Mouse (Mus musculus) limb, embryonic 14.5 days (tissue): ENCODE measurements around the gene Tmem132b. TPM values are rescaled to one million over a fixed set of nuclear protein-coding genes. Genes with fewer than 3 reads are reported as not detected.

Source experiments
- ATAC-seq: fragments of 200-750 bp; cut with Nextera tagmentation; 2 replicates; pipeline ENCODE4 v1.8.0; 2017; ENCODE audit warnings: low read depth, moderate number of reproducible peaks, moderate TSS enrichment; ENCODE audit not compliant: low FRiP score
- DNase-seq: peaks from one replicate; pipeline ENCODE4 v3.0.0-alpha.2; 2015; ENCODE audit warnings: low spot score
- H3K27ac ChIP-seq: fragments of 300-500 bp; sonication (generic); replicated peaks from 2 replicates; pipeline ENCODE4 v1.5.1; 2014; ENCODE audit warnings: low read depth, mild to moderate bottlenecking, low read length, moderate library complexity, mixed read lengths
- H3K27me3 ChIP-seq: fragments of 300-500 bp; sonication (generic); 2 replicates; pipeline ENCODE4 v1.6.1; 2014; ENCODE audit warnings: low read length, mixed read lengths; ENCODE audit not compliant: control insufficient read depth, insufficient read depth
- H3K36me3 ChIP-seq: fragments of 300-500 bp; sonication (generic); 2 replicates; pipeline ENCODE4 v1.6.1; 2014; ENCODE audit warnings: mild to moderate bottlenecking, low read length, moderate library complexity, mixed read lengths; ENCODE audit not compliant: control insufficient read depth, insufficient read depth
- H3K4me1 ChIP-seq: fragments of 300-500 bp; sonication (generic); 2 replicates; pipeline ENCODE4 v1.6.1; 2014; ENCODE audit warnings: antibody characterized with exemption, low read length, mixed read lengths; ENCODE audit not compliant: control insufficient read depth, insufficient read depth
- H3K4me2 ChIP-seq: fragments of 300-500 bp; sonication (generic); replicated peaks from 2 replicates; pipeline ENCODE4 v1.6.1; 2014; ENCODE audit warnings: low read depth, mild to moderate bottlenecking, low read length, moderate library complexity; ENCODE audit not compliant: severe bottlenecking
- H3K4me3 ChIP-seq: fragments of 300-500 bp; sonication (generic); replicated peaks from 2 replicates; pipeline ENCODE4 v1.5.1; 2014; ENCODE audit warnings: low read length
- H3K9ac ChIP-seq: fragments of 300-500 bp; sonication (generic); 2 replicates; pipeline ENCODE4 v1.6.1; 2014; ENCODE audit warnings: mild to moderate bottlenecking, low read depth, low read length, moderate library complexity; ENCODE audit not compliant: severe bottlenecking
- H3K9me3 ChIP-seq: fragments of 300-500 bp; sonication (generic); 2 replicates; pipeline ENCODE4 v1.6.1; 2016; ENCODE audit warnings: low read length; ENCODE audit not compliant: control insufficient read depth
- POLR2A ChIP-seq: fragments of 200-500 bp; IDR thresholded peaks from 2 replicates; pipeline ENCODE4 v1.8.0; 2012; ENCODE audit warnings: inconsistent platforms, mild to moderate bottlenecking, moderate library complexity, borderline replicate concordance; ENCODE audit not compliant: insufficient read depth, insufficient read length; ENCODE audit errors: extremely low read depth
- WGBS: fragments of 180-500 bp; shearing (Covaris S2); extraction: QIAGEN DNeasy Blood & Tissue Kit; methylation state at CpG from one replicate; pipeline ENCODE4 v1.1.7; 2014; 5-methylcytosine and 5-hydroxymethylcytosine counted together
- polyA plus RNA-seq, 2 experiments: library from polyadenylated mRNA; depleted of rRNA in 1 of 2; stranded (reverse) in 1 of 2; unstranded in 1 of 2; fragments of >200 nt; fragmentation: Nextera tagmentation in 1 of 2; extraction: Ambion mirVana in 1 of 2; gene quantifications; 2 replicates each; pipeline versions ENCODE4 v1.2.1 to v1.2.3; 2012 to 2014

Gene Tmem132b
- polyA plus RNA-seq, 2 experiments: 0.28 to 0.36 TPM

DNA sequence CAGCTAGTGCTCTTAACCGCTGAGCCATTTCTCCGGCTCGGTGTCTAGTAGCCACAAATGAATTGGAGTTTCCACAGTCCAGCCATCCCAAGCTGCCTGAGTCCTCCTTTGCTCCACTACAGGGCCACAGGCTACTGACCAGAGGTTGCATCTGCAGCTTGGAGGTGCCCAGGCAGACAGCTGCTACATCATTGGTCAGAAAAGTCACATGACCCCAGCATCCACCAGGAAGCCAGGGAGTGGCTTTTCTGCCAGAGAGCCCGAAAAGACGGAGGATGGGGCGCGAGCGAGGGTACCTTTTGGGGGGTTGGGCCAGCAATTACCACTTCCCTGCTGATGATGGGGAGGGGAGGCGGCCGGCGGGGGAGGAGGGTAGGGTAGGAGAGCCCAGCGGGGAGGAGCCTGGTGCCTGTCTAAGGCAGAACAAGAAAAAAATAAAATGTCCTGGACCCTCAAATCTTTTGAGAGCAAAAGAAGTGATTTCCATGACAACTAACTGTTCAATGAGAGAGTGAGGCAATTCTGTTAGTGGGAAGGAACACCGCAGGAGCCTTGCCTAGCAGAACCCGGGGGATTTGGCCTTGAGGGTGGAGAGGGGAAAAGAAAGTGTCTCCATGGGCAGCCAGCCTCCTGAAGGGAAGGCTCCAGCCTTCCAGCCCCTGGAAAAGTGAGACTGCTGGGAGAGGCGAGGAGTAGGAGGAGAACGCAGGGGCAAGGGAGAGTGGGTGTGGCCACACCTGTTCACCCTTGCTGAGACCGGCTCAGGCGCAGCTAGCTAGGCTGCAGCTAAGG is 57.5 kb downstream of the Tmem132b start:
- no peak for ATAC-seq
- Histone ChIP-seq H3K36me3 (no peaks in the 10 kb centered on the region), H3K27ac (no peak overlapping the region), H3K4me3 (peak overlapping the region; percentile 33), H3K9me3 (no peaks in the 10 kb centered on the region), H3K4me1 (peaks cover 8% of the 10 kb centered on the region; the same call in 1 of the 2 replicates), H3K27me3 (no peaks in the 10 kb centered on the region), H3K4me2 (peak overlapping the region; percentile 53), H3K9ac (peak overlapping the region; percentile 28; the same call in 1 of the 2 replicates)
- DNase-seq: no peak
- 5% methylated on average over 18 of the region's 18 CpGs for WGBS
- TF ChIP-seq POLR2A: no peak

DNA sequence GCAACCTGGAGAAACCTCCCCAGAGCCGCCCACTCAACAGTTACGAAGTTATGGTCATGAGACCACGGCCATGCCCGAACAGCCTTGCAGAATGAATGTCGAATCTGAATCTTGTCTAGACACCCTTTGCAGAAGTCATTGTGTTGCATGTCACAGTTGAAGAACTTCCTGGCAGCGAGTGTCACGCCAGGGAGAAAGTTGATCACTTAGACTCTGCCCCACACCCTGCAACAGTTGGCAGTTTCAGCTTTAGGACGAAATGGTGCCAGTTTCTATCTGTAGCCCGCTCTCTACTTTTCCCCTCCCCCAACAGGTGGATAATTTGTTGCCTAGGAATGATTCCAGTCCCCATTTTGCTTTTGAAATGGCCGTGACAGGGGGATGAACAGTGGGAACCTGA is 66.5 kb downstream of the Tmem132b start:
- no peaks in the 10 kb centered on the region for H3K4me1 ChIP-seq
- no peaks in the 10 kb centered on the region for H3K36me3 ChIP-seq
- H3K9ac ChIP-seq: no peak overlapping the region
- H3K4me3 ChIP-seq: no peak overlapping the region
- H3K27me3 ChIP-seq: no peaks in the 10 kb centered on the region
- H3K27ac ChIP-seq: no peak overlapping the region
- no peak for TF ChIP-seq POLR2A
- DNase-seq: no peak
- WGBS: 82% methylated on average over 10 of the region's 10 CpGs
- H3K9me3 ChIP-seq: no peaks in the 10 kb centered on the region
- ATAC-seq: no peak
- H3K4me2 ChIP-seq: no peak overlapping the region

DNA sequence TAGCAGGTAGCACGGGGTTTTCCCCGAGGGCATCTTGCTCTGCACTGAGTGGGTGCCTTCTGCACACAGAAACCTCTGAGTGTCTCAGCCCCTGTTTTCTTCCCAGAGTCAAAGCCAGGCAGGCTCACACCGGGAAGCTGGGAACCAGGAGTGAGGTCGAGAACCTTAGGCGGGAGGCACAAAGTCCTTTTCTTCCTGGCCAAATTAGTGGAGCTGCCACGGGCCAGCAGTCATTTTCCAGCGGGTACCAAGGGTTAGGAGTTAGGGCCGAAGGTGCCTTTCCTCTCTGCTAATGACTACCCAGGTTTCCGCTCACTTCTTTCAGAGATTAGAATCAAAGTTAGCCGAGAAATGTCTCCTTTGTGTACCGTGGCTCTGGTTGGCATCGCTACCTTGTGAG is 75.6 kb downstream of the Tmem132b start:
- no peak for TF ChIP-seq POLR2A
- no peak overlapping the region for H3K9ac ChIP-seq
- H3K4me1 ChIP-seq: no peaks in the 10 kb centered on the region
- H3K4me2 ChIP-seq: no peak overlapping the region
- H3K4me3 ChIP-seq: no peak overlapping the region
- H3K9me3 ChIP-seq: no peaks in the 10 kb centered on the region
- WGBS: 82% methylated on average over 12 of the region's 12 CpGs
- H3K27ac ChIP-seq: no peak overlapping the region
- no peaks in the 10 kb centered on the region for H3K36me3 ChIP-seq
- no peak for DNase-seq
- no peaks in the 10 kb centered on the region for H3K27me3 ChIP-seq
- no peak for ATAC-seq

DNA sequence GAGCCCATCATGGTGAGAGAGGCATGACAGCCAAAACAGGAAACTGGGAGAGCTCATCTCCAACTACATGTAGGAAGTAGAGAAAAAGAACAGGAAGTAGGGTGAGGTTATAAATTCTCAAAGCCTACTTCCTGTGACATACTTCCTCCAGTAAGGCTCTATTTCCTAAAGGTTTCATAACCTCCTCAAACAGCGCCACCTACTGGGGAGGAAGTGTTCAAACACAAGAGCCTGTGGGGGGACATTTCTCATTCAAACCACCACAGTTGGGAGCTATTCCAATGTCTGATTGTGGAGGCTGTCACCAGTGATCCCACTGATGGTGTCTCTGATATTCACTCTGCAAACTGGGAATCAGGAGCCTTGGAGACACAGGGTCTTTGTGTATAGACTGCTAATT is 78.4 kb downstream of the Tmem132b start:
- Histone ChIP-seq H3K4me2 (no peak overlapping the region), H3K4me1 (no peaks in the 10 kb centered on the region), H3K4me3 (no peak overlapping the region), H3K9ac (no peak overlapping the region), H3K9me3 (no peaks in the 10 kb centered on the region; the same call in 1 of the 2 replicates), H3K27me3 (no peaks in the 10 kb centered on the region), H3K36me3 (no peaks in the 10 kb centered on the region), H3K27ac (no peak overlapping the region)
- WGBS: 78% methylated on average over 1 of the region's 1 CpGs
- DNase-seq: no peak
- no peak for TF ChIP-seq POLR2A
- ATAC-seq: no peak

DNA sequence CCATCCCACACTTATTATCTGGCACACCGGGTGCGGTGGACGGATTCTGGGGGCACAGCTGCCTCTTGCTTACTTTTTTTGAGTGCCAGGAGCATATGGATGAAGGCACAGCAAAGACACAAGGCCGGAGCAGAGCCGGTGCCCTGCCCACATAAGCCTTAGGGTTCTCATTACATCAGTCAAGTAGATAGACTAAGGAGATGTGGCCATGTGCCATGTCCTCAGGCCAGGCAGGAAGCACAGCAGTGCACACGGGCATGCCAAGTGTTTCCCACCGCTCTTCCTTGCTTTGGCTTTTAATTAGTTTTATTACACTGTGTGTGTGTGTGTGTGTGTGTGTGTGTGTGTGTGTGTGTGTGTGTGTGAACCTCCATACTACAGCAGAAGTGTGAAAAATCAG is 80.9 kb downstream of the Tmem132b start:
- ATAC-seq: no peak
- TF ChIP-seq POLR2A: no peak
- H3K4me1 ChIP-seq: no peaks in the 10 kb centered on the region
- DNase-seq: no peak
- no peak overlapping the region for H3K9ac ChIP-seq
- H3K4me2 ChIP-seq: no peak overlapping the region
- H3K4me3 ChIP-seq: no peak overlapping the region
- H3K27ac ChIP-seq: no peak overlapping the region
- 86% methylated on average over 7 of the region's 7 CpGs for WGBS
- no peaks in the 10 kb centered on the region for H3K36me3 ChIP-seq
- peaks cover 5% of the 10 kb centered on the region for H3K9me3 ChIP-seq
- no peaks in the 10 kb centered on the region for H3K27me3 ChIP-seq
